Mouse (Mus musculus): ENCODE results near the gene Znrf1.

- no peak for TF ChIP-seq POLR2A (IDR thresholded peaks at IDR 0.05; ENCODE audit: low read depth, low read length)
- TF ChIP-seq CTCF (IDR thresholded peaks at IDR 0.05; ENCODE audit: borderline replicate concordance, insufficient read depth, low read length) = no peak
Observed at GRCm38 (mm10) chr8:111496326-111496725, 39.6 kb upstream of the Znrf1 start.

Data from embryonic fibroblast, embryonic 13.5 days (primary cell).